Mouse (Mus musculus) olfactory bulb, adult 2 months (tissue): ENCODE measurements at regions not wholly inside any gene's neighbourhood (a gene's known extent, or its start where the extent isn't known, plus 50 kb on each side); places are given as distances from the start of the nearest gene placed in this dataset.

Source experiments
- CTCF ChIP-seq: fragments of 200-500 bp; IDR thresholded peaks from 2 replicates; pipeline ENCODE4 v1.5.1; 2012; ENCODE audit warnings: low read depth, mild to moderate bottlenecking, low read length, moderate library complexity; ENCODE audit not compliant: insufficient read depth
- POLR2A ChIP-seq: fragments of 200-500 bp; IDR thresholded peaks from 2 replicates; pipeline ENCODE4 v1.6.1; 2012; ENCODE audit warnings: mild to moderate bottlenecking, low read depth, low read length, moderate library complexity; ENCODE audit not compliant: insufficient read depth

GRCm38 (mm10) chr11:89209531-89209950 lies 92.6 kb downstream of the Nog start:
- no peak for TF ChIP-seq CTCF
- no peak for TF ChIP-seq POLR2A
